Mouse (Mus musculus) lung, postnatal 14 days (tissue): ENCODE data around the gene Dnaja3.
"Not testable (repeated sequence)": the region's sequence is repeated elsewhere in the genome, so short reads cannot be mapped to it uniquely, and the experiment has no call there.

Experiments used
- DNase-seq: peaks from one replicate; pipeline ENCODE4 v3.0.0; 2021

Gene Dnaja3

DNA sequence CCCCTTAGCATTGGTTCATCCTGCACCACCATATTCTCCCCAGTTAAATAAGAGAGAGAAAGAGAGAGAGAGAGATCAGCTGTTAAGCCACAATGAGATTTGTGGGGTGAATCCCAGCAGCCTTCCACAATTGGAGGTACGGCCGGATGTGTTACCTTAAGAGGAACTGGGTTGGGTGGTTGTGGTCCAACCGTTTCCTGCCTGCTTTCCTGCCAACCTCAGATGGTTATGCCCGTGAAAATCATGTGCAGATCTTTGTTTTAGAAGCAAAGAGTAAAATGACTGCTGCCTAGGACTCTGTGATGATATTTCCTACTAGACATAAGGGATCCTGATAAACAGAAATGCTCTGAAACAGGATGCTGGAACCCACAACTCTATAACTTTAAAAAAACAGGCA, 34.3 kb downstream of the Dnaja3 start:
- DNase-seq = no peak

DNA sequence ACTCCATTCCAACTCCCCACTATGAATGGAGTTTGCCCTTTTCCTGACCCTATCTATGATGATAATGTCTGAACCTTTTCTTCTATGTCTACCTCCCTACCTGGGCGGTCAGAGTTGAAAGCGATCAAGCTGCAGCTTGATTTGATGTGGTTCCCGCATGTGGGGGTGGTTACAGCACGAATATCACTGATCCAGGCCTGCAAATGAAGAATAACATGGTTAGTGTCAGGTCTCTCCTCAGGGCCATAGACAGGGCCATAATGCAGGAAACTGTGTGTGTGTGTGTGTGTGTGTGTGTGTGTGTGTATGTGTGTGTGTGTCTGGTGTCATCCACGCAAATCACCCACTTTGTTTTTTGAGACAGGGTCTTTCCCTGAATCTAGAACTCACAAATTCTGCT, 37.0 kb downstream of the Dnaja3 start:
- DNase-seq = no peak

DNA sequence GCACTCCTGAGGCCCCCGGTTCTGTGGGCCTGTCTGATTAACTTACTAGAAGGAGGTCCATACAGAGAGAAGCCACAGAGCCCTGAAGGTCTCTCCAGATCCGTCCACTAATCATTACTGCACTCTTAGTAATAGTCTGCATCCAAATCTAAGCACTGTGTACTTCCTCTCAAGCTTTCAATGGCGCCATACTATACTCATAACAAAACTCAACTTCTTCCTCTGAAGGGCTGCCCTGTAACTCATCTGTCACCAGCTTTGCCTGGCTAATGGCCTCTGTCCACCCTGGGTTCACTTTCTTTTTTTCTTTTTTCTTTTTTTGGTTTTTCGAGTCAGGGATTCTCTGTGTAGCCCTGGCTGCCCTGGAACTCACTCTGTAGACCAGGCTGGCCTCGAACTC, 38.3 kb downstream of the Dnaja3 start:
- DNase-seq = no peak

DNA sequence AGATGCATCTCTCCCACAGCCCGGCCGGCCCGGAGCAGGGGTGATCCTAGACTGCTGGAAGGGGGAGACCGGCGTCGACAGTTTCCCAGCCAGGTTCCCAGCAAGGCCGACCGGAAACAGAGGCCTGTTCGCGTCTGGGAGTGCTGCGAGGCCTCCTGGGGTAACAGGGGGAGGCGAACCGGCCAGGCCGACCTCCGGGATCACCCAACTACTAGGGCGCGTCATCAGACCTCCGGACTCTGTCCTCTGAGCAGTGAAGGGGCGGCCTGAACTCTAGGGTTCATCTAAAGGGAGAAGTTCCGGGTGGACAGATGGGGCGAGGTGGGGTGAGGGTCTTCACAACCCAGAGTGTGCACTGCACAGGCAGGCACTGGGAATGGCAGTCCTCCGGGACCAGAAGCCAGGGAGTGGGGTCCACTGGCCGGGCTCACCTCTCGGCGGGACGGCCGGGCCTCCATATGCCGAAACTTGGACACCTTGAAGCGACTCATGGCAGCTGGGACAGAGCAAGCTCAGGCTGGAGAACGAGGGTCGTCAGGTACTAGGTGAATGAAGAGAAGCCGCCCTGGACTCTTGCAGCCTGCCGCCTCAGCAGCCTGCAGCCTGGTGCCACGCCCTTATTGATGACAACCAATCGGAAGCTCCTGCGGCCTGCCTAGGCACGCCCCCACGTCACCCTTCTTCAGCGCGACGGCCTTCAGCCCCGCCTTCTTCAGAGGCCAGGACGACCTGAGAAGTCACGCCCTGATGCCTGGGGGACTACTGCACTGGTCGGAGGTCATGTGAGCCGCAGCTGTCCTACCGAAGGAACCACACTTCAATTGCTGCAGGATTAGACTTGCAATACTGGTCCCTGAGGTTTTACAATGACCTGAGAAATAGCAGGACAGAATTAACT, 39.6 kb downstream of the Dnaja3 start, which contains the start of gene Coro7:
Coro7 (minus strand) TSS at position 657 of the 898 bp plus-strand sequence.
- peak; percentile 90 for DNase-seq

DNA sequence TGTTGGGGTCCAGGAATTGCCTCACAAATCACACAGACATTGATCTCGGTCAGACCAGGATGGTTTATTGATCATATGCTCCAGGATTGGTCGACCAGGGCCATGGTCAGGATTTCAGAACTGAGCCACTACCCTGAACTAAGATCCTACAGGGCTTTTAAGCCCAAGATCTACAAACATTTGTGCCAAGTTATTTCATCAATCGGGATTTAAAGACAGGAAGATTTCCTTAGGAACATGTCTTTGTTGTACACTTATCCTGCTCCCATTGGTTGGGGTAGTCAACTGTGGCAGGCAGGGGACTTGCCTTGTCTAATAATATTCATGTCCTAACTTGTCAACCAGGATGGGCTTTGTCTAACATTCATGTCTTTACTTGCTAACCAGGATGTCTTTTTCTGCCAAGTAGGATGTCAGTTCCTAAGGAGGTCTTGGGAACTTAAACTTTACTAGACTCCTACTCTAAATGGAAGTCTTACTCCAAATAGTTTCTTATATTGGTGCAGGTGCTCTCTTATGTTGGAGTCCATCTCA, 41.2 kb downstream of the Dnaja3 start:
- DNase-seq = not testable (repeated sequence)

DNA sequence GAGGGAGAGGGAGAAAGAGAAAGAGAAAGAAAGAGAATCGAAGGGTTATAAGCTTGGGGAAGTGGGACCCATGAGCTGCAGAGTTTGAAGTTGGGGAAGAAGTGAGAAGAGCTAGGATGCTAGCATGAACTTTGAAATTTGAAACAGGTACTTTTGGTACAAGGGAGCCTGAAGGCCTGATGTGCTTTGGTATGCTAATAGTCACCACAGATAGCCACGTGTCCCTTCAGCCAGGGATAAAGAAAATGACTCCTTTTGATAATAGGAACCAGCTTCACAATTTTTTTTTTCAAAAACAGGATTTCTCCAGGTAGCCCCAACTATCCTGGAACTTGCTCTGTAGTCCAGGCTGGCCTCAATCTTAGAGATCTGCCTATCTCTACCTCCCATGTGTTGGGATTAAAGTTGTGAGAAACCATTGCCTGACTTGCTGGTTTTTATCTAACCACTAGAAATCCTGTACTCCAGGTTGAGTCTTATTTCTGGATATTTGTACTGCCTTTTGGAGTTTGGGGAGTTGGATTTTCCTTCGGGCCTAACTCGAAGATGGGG, 42.9 kb downstream of the Dnaja3 start:
- DNase-seq = no peak

DNA sequence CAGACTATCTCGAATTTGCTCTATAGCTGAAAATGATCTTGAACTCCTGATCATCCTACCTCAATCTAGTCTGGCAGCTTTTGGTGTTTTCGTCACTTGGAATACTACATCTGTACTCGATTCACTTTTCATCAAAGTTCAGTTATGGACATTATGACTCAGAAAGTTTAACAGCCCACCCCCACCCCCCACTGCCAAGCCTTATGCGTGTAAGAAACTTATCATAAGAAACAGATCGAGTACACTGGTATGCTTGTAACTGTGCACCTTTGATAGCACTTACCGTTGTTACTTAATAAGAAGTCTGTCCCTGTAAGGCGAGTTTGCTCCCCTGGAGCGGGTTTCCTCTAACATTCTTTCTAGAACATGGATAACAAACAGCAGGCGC, 43.4 kb downstream of the Dnaja3 start:
- no peak for DNase-seq

DNA sequence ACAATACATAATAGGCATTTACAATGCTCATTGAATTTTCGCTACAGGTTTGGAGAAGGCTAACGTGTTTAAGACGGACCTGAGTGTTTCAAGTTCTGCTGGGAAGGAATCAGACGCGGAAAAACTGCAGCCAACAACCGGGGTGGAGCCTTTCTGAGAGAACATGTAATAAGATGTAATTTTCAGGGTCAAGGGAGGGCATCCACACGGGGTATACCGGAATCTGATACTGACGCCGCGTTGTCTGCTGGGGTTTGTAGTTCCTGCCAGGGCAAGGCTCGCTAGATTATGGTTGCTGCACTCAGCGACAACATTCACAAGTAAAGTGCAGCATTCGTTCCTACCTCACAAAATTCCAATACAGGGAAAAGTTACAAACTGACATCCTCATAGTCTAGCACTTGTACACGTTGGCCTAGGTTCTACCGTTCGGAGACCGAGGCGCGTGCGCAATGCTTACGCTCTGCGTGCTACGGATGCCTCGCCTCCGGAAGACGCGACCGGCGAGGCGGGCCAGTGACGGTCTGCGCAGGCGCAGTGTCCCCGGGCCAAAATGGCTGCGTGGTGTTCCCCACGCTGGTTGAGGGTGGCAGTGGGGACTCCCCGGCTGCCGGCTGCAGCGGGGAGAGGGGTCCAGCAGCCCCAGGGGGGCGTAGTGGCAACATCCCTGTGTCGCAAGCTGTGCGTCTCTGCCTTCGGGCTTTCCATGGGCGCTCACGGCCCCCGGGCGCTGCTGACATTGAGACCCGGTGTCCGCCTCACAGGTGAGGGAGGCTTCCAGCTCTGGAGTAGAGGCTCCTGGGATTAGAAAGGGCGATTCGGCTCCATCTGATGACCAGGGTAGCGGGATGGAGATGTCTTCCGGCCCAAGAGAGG, 44.0 kb downstream of the Dnaja3 start:
- DNase-seq = peak; percentile 98

DNA sequence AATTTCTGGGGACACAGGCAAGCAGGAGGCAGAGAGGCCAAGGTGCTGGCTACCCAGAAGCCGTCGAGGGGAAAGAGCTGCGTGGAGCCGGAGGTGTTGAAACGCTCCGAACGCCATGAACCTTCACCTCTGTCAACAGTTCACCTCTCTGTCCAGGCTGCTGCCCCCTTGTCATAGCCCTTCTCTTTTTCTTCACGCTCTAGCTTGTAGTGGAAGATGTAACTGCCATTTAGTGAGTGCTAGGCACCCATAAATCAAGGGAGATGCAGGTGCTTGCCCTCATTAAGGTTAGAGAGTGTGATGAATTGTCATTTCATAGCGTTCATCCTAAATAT, 44.6 kb downstream of the Dnaja3 start:
- DNase-seq = no peak

DNA sequence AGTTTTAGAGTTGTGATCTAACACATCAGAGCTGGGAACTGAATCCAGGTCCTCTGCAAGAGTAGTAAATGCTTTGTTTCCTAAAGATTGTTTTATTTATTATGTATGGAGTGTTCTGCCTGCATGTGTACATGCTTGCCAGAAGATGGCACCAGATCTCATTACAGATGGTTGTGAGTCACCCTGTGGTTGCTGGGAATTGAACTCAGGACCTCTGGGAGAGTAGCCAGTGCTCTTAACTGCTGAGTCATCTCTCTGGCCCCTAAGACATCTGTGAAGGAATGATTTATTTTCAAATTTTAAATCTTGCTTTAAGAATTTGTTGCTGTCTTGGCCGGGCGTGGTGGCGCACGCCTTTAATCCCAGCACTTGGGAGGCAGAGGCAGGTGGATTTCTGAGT, 49.6 kb downstream of the Dnaja3 start:
- not testable (repeated sequence) for DNase-seq

DNA sequence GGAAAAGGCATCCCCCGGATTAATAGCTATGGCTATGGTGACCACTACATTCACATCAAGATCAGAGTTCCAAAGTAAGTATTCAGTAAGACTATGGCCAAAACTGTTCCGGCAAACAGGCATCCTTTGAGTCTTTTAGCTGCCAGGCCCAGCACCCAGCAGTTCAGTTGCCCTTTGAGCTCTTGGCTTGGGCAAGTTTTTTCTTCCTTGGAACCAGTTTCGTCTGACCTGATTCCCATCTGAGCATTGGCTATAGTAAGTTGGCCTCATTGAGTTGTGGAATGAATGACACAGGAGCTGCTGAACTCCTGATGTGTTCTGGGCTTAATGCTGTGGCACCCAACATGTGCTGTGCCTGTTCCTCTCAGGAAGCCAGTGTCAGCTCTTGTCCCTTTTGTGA, 61.4 kb downstream of the Dnaja3 start:
- no peak for DNase-seq

DNA sequence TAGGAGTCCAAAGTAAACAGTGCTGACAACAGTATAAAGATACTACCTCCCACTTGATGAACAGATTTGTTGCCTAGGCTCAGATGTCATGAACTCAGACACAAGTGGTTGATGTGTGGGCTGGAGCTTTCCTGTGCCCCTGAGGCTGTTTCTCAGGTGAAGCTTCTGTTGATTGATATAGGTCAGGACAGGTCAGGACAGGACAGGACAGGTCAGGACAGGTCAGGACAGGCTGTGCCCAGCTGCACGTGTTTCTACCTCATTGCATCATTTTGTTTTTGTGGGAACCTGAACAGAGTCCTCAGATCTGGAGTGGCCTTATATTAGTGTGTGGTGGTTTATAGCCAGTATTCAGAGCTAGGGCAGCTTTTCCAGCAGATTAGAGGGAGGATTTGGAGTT, 62.9 kb downstream of the Dnaja3 start:
- no peak for DNase-seq

DNA sequence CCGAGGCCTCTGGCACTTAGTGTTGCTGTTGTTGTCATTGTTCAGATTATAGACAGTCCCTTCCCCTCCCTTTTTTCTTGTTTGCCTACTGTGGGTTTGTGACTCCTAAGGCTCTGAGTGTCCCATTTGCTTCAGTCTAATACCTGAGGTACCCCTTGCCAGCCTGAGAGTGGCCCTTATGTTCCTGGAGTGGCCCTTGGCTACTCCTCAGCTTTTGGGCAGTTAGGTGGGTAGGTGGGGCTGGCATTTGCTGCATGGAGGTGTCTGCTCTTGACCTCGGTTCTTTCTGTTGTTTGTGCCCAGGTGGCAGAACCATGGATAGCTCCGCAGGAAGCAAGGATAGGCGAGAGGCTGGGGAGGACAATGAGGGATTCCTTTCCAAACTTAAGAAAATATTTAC, 65.8 kb downstream of the Dnaja3 start:
- DNase-seq = peak; percentile 53

DNA sequence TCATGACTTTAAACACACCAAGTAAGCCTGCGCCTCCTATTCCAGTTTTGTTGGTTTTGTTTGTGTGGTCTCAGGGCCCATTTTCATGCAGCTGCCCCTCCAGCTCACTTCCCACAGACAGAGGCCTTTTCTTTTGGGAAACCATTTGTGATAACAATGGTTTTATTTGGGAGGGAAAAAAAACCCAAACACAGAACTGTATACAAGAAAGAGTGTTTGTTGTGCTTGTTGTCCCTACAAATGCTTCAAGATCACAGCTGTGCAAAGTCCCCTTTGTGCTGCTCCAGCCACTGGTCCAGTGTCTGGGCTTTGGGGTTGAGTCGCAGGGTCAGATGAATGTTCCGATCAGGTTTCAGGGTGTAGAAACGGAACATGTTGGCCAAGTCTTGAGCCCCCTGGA, 71.4 kb downstream of the Dnaja3 start:
- no peak for DNase-seq

DNA sequence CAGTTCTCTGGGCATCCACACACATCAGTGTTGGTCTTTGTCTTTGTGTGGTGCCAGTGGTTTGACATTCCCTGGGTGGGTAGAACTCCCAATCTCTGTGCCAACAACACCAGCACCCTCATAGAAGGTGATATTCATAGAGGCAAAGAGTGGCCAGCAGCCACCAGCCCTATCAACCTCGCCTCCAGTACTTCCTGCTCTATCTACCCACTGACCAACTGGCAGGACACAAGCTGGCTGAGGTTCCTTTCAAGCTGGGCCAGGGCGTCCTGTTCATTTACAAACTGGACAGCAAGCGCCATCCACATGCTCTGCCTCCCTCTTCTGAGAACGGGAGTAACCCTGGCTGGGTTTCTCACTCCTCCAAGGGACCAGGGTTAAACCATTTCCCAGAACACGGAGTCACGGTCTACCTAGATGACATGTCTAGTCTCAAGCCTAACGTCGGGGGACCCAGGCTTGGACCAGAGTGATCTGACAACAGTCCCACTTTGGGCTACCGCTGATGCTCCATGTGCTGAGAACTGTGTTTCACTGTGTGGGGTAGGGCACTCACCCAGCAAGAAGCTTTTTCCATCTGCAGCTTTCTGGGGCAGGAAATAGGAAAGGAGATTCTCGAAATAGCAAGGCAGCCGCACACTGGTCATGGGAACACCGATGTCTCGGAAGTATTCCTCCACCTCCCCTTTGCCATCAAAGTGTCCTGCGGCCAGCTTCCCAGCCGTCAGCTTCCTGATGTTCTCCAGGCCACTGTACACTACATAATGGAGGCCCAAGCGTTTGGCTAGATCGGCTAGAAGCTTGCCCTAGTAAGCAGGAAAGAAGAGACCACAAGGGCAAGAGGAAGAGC, 74.3 kb downstream of the Dnaja3 start:
- DNase-seq = no peak

DNA sequence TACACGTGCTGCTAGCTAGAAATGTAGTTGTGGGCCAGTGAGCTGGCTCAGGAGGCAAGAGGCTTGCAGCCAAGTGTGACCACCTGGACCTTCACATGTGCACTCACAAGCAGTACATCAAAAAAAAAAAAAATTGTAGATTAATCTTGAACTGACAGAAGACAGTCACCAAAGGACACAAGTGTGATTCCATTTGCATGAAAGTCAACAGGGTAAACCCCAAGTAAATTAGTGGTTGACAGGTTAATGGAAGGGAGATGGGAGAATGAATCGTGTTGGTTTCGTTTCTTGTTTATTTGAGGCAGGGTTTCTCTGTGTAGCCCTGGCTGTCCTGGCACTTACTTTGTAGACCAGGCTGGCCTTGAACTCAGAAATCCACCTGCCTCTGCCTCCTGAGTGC, 78.1 kb downstream of the Dnaja3 start:
- DNase-seq = no peak

DNA sequence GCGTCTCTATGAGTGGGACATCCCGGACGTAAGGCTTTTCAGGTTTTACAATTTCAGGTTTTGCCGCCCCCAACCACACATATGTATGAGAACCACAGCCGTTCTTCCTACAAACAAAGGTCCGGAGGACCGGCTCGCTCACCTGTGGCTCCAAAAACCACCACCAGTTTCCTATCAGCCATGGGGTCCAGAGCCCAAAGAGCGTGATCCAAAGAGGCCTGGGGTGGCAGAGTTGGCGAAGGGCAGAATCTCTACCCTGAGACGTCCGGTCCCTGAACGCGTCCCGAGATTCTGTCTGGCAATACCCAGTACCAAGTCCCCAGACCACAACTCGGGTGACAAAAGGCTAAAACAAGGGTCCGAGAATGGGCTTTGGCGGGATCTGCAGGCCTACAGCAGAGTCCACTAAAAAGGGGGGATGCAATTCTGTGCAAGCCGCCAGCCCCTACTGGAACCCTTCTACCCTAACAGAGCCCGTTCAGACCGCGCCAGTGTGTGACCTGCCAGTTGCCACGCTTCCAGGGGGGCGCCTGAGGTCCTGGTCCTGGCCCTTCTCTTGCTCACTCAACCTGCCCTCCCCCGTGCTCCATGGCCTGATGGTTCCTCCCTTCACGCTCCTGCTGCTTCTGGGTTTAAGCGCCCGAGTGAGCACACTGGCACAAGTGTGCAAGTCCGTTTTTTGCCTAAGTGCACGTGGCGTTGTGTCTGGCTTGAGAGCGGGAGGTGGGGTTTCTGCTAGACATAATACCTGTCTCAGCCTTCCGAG, 79.1 kb downstream of the Dnaja3 start, which contains the start of gene Nmral1:
Nmral1 (minus strand) TSS at position 604 of the 766 bp plus-strand sequence.
- DNase-seq = peak; percentile 56

DNA sequence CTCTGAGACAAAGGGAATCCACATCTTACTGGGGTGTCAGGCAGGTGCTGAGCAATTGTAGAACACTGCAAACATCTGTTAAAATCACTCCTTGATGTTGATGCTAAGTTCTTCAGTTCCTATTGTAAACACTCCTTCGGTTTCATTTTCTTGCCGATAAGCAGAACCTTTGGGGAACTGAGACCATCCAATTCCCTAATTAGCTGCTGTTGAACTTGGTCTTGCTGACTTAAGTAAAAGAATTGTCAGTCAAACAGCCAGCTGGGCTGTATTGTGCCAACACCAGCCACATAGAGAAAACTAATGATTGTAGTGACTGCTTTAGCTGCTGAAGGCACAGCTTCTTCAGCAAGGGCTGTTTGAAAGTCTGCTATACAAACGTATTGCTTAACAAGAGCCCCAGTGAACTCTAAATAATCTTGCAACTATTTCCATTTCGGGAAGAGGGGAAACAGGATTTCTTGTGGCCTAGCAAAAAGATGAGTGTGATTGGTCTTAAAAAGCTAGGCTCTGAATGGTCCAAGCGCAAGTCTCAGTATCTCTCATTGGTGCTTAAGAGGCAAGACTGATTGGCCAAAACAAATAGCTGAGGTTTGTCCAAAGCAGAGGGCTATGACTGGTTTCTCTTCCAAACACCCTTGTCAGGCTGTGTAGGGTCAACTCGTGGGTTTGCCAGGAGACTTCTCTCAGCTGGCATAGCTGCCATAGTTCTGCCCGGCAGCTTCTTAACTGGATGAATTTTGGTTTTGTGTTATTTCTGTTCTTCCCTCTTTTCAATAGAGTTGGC, 82.5 kb downstream of the Dnaja3 start:
- DNase-seq = no peak

DNA sequence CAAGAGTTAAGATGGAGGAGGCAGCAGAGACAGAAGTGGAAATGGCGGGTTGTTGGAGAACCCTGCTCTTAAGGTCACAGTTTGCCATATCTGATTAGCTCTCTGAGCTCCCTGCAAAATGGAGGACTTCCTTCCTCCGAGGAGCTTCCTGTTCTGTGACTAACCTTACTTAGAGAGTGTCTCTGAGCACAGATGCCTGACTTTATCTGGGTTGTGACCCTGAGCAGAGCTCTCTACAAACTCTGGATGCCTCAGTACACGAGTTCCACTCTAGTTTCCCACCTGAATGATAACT, 83.1 kb downstream of the Dnaja3 start:
- no peak for DNase-seq

DNA sequence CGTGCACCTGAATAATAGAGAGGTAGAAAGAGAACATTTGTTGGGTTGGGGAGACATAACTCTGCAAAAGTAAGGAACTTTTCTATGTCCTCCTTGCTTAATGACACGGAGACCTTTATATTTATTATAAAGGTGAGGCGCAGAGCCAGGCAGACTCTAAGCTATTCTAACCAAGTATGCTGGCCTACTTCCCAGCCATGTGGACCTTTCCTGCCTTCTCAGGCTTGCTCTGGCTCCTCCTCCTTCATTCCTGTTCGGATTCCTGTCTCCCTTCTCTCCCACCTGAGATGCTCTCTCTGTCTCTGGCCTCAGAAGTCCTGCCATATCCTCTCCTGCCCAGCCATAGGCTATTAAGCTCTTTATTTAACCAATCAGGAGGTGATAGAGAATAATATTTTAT, 85.5 kb downstream of the Dnaja3 start:
- no peak for DNase-seq
